Mouse (Mus musculus) ES-E14 (cell line): ENCODE measurements around the gene Gm11127. TPM values are rescaled to one million over a fixed set of nuclear protein-coding genes. Genes with fewer than 3 reads are reported as not detected.

Experiments used
- DNase-seq: peaks from one replicate; pipeline ENCODE4 v3.0.0-alpha.2; 2013; ENCODE audit warnings: low read depth, low spot score
- H3K27ac ChIP-seq: 2 replicates; pipeline ENCODE4 v1.5.1; 2012; ENCODE audit warnings: low read depth, mild to moderate bottlenecking, low read length, moderate library complexity, mixed read lengths; ENCODE audit not compliant: poor library complexity, insufficient read depth, severe bottlenecking
- H3K36me3 ChIP-seq: 2 replicates; pipeline ENCODE4 v1.6.1; 2012; ENCODE audit warnings: mild to moderate bottlenecking, low read length, moderate library complexity, mixed read lengths; ENCODE audit not compliant: control insufficient read depth, poor library complexity, insufficient read depth, severe bottlenecking
- H3K4me1 ChIP-seq, 2 experiments: fragments of 150-350 bp in 1 of 2; sonication (generic) in 1 of 2; 2 replicates each; pipeline ENCODE4 v1.6.1; 2012; ENCODE audit warnings: low read length in 2 of 2, mild to moderate bottlenecking in 1 of 2, mixed read lengths in 1 of 2; ENCODE audit not compliant: control insufficient read depth in 2 of 2, insufficient read depth in 2 of 2, poor library complexity in 1 of 2
- H3K4me3 ChIP-seq, 2 experiments: fragments of 150-350 bp in 1 of 2; sonication (generic) in 1 of 2; 2 replicates each; pipeline ENCODE4 v1.5.1; 2012; ENCODE audit warnings: low read length in 2 of 2, low read depth in 1 of 2, mild to moderate bottlenecking in 1 of 2, mixed read lengths in 1 of 2; ENCODE audit not compliant: insufficient read depth in 1 of 2, poor library complexity in 1 of 2, severe bottlenecking in 1 of 2
- H3K9ac ChIP-seq: 2 replicates; pipeline ENCODE4 v1.6.1; 2012; ENCODE audit warnings: low read depth, mild to moderate bottlenecking, low read length, mixed read lengths; ENCODE audit not compliant: poor library complexity, insufficient read depth, severe bottlenecking
- H3K9me3 ChIP-seq: fragments of 150-350 bp; sonication (generic); 2 replicates; pipeline ENCODE4 v1.6.1; 2012; ENCODE audit warnings: low read depth, mild to moderate bottlenecking, low read length; ENCODE audit not compliant: control insufficient read depth, insufficient read depth
- CHD2 ChIP-seq: IDR thresholded peaks from 2 replicates; pipeline ENCODE4 v1.6.1; 2014; ENCODE audit warnings: mild to moderate bottlenecking, low read depth, low read length, inconsistent platforms
- HCFC1 ChIP-seq: IDR thresholded peaks from 2 replicates; pipeline ENCODE4 v1.6.1; 2012; ENCODE audit warnings: low read length, inconsistent platforms, borderline replicate concordance; ENCODE audit not compliant: insufficient read depth
- MAFK ChIP-seq: IDR thresholded peaks from 2 replicates; pipeline ENCODE4 v1.6.1; 2014; ENCODE audit warnings: mild to moderate bottlenecking, low read depth, low read length, inconsistent platforms; ENCODE audit not compliant: insufficient read depth
- ZC3H11A ChIP-seq: IDR thresholded peaks from 2 replicates; pipeline ENCODE4 v1.6.1; 2012; ENCODE audit warnings: low read depth, mild to moderate bottlenecking, inconsistent platforms, low read length, borderline replicate concordance
- ZNF384 ChIP-seq: IDR thresholded peaks from 2 replicates; pipeline ENCODE4 v1.6.1; 2012; ENCODE audit warnings: low read depth, low read length, inconsistent platforms
- in situ Hi-C, 2 experiments: fragments of 600-800 bp; cut with MboI; formaldehyde crosslinking; loops; one replicate each; pipeline ENCODE4 v1.15.1; 2025; ENCODE audit warnings: low sequenced_read_pairs in 2 of 2, inconsistent platforms in 1 of 2; ENCODE audit not compliant: unreplicated experiment in 2 of 2
- total RNA-seq: library from RNA; depleted of rRNA; stranded (reverse); fragments of 300-350 nt; gene quantifications from 2 replicates; pipeline ENCODE4 v1.2.3, GENCODE M21; 2012

Gm11127 gene
- total RNA-seq, 1 experiment, result 0.54 TPM

DNA sequence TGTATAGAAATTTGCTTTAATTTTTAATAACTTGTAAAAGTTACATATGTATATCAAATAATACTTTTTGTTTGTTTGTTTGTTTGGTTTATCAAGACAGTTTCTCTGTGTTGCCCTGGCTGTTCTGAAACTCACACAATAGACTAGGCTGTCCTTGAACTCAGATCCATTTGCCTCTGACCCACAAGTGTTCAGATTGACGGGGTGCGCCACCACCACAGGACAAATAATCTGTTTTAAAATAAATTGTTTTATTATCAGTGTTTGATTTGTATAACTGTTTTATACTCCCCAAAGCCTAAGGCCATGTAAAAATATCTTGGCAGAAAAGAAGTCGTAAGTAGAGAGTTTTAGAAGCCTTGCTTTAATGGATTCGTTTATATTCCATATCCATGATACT lies 30.5 kb downstream of the Gm11127 start:
- DNase-seq, result no peak
- TF ChIP-seq ZC3H11A, result no peak
- TF ChIP-seq ZNF384, result no peak
- TF ChIP-seq MAFK, result no peak
- no peak for TF ChIP-seq HCFC1
- no peak for TF ChIP-seq CHD2
- in situ Hi-C loops, result no loop called here

DNA sequence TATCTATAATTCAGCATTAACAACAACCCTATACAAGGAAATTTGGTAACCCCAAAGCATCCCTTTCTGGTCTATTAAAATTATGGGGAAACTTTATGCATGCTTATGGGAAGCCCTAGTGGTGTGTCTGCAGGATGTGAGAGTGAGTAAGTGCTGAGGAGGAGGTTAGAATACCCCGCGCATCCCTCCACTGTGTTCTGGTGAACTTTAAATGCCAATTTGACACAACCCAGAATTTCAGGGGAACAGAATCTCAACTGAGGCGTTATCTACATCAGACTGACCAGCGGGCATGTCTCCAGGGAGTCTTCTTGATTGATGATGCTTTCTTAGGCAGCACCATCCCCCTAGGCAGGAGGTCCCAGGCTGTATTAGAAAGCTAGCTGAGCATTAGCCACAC lies 32.3 kb downstream of the Gm11127 start:
- H3K4me1 ChIP-seq, result peaks cover 0 to 24% of the 10 kb centered on the region in 2 experiments; a peak in 2 of 4 replicates
- TF ChIP-seq CHD2, result no peak
- TF ChIP-seq MAFK, result no peak
- TF ChIP-seq ZC3H11A, result no peak
- no peak for TF ChIP-seq ZNF384
- TF ChIP-seq HCFC1, result no peak
- H3K9me3 ChIP-seq, result no peaks in the 10 kb centered on the region
- no peak for DNase-seq
- no peak overlapping the region for H3K4me3 ChIP-seq
- H3K36me3 ChIP-seq, result peaks cover 10% of the 10 kb centered on the region; the same call in 1 of the 2 replicates
- H3K27ac ChIP-seq, result no peak overlapping the region
- no peak overlapping the region for H3K9ac ChIP-seq
- in situ Hi-C loops, result no loop called here

More for the DNA sequence above, 30.5 kb downstream of the Gm11127 start:
- Histone ChIP-seq H3K27ac (no peak overlapping the region), H3K9me3 (no peaks in the 10 kb centered on the region), H3K4me3 (no peak overlapping the region), H3K4me1 (peaks cover 0 to 19% of the 10 kb centered on the region in 2 experiments; a peak in 2 of 4 replicates), H3K36me3 (peaks cover 7% of the 10 kb centered on the region; the same call in 1 of the 2 replicates), H3K9ac (no peak overlapping the region)

DNA sequence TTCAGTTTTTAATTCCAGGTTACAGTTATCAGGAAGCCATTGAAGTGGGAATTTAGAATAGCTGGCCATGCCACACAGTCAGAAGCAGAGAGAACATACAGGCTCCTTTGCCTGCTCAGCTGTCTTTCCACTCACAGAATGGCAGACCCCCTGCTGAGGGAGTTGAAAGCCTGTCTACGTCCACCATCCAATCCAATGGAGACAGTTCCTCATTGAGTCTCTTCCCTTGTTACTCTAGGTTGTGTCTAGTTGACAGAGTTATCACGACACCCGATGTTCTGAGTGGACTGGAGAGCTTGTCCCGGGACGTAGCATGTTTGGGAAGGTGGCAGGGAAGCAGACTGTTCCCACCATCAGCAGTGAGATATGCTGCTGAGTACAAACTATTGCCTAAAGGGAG lies 33.0 kb downstream of the Gm11127 start:
- Histone ChIP-seq H3K4me3 (no peak overlapping the region), H3K9me3 (no peaks in the 10 kb centered on the region), H3K9ac (no peak overlapping the region), H3K4me1 (peaks cover 0 to 20% of the 10 kb centered on the region in 2 experiments; a peak in 2 of 4 replicates), H3K27ac (no peak overlapping the region), H3K36me3 (peaks cover 10% of the 10 kb centered on the region; the same call in 1 of the 2 replicates)
- TF ChIP-seq MAFK (no peak), CHD2 (no peak), ZC3H11A (no peak), ZNF384 (no peak), HCFC1 (no peak)
- in situ Hi-C loops, result no loop called here
- DNase-seq, result no peak

DNA sequence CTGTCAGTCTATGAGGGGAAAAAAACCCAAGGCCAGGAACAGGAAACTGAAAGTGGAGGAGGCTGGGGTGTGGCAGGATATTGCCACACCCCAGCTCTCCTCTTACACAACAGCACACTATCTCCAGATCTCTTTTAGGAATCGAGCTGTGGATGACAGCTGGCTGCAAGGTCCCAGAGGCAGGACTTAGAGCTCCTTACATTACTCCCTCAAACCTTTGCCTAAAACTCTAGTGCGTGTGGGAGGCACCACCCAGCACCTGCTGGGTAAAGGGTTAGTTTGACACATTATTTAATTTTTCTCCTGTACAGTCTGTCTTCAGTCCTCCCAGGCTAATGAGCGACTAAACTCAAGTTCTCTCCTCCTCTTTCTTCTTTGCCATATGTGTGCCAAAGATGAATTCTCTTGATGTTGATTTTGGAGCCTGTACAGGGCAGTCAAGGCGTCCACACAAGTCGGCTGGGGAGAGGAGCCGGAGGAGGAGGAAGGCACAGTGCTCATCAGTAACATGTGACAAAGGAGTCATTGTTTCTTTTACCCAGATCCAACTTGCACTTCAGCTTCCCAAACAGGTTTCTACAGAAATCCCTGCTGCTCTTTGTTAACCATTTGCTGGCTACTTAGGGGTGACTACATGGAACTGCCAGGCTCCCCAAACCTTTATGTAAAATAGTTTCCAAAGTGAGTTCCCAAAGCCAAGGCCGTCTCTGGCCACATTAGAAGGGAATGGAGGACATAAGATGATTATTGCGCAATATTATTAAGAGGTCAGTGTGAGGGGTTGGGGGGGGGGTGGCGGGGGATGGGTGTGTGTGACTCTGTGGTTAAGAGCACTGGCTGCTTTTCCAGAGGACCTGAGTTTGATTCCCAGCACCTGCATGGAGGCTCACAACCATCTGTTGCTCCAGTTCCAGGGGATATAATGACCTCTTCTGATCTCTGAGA lies 34.2 kb downstream of the Gm11127 start:
- in situ Hi-C loops, result no loop called here
- no peak overlapping the region; the same call in 1 of the 2 replicates for H3K27ac ChIP-seq
- H3K36me3 ChIP-seq, result peaks cover 10% of the 10 kb centered on the region; the same call in 1 of the 2 replicates
- no peak overlapping the region for H3K4me3 ChIP-seq
- no peak for TF ChIP-seq MAFK
- no peak for TF ChIP-seq CHD2
- no peak for TF ChIP-seq HCFC1
- no peak for TF ChIP-seq ZC3H11A
- TF ChIP-seq ZNF384, result no peak
- H3K9me3 ChIP-seq, result no peaks in the 10 kb centered on the region
- H3K4me1 ChIP-seq, result peaks cover 0 to 19% of the 10 kb centered on the region in 2 experiments; a peak in 2 of 4 replicates
- DNase-seq, result no peak
- no peak overlapping the region for H3K9ac ChIP-seq
